ENCODE assay signal across 19 mouse cellular contexts in genomic region chr7:127641260-127641659, GRCm38 (mm10).
DNase-seq lines count a peak whose midpoint lies in the region.
"Had no signal": no experiment of that assay in that cellular context is flagged by ENCODE, and none has a peak within 500 bp of the region (broad histone marks: within the 10 kb centered on the region; RNA-seq: fewer than 3 reads in every experiment).

No protein-coding gene starts in this region.

- DNase-seq in layer of hippocampus, adult 11-12 months (ENCODE audit: low spot score) = peak; percentile 28
- no peak for DNase-seq in layer of hippocampus, adult 9-10 months (ENCODE audit: low spot score)
- peak; percentile 36 for DNase-seq in right cerebral cortex, adult 18-20 months
- DNase-seq in right cerebral cortex, postnatal 25 days = no peak
- peak; percentile 54 for DNase-seq in fat pad, adult 2 months (ENCODE audit: extremely low read depth, low read depth, low spot score)
- no peak for DNase-seq in natural killer cell, adult 2 months (ENCODE audit: low spot score in 2 of 2)
- no peak for DNase-seq in thymus, postnatal 36 days
- DNase-seq: adrenal gland, adult 2 months; cerebellum, adult 18-20 months; cerebellum, postnatal 25 days; gastrocnemius, postnatal 14 days; heart, adult 2 months; heart, postnatal 36 days; kidney, adult 8-10 months; kidney, postnatal 10 days; liver; right cerebral cortex, postnatal 14 days; thymus, adult 18-20 months; thymus, postnatal 4 days had no signal

Comparison
In these comparisons a context has a peak if more than half of its experiments do, and no peak if none do; other contexts are left out.
1. DNase-seq: peak in layer of hippocampus, adult 11-12 months (single experiment), right cerebral cortex, adult 18-20 months (single experiment) and fat pad, adult 2 months (single experiment); none in layer of hippocampus, adult 9-10 months (single experiment), right cerebral cortex, postnatal 25 days (single experiment), natural killer cell, adult 2 months (0 of 2) and thymus, postnatal 36 days (0 of 2).